Mouse (Mus musculus) retina, embryonic 14.5 days (tissue): Measurements from ENCODE around the gene Nexmif.
A peak's percentile ranks its signal among the peaks of the same experiment; 100 is the strongest.
"Not testable (repeated sequence)": the region's sequence is repeated elsewhere in the genome, so short reads cannot be mapped to it uniquely, and the experiment has no call there.

Experiments used
- DNase-seq: peaks from one replicate; pipeline ENCODE4 v3.0.0-alpha.2; 2015; ENCODE audit warnings: low spot score

The Nexmif gene

GRCm38 (mm10) chrX:104200736-104201591 is at the start of gene Nexmif:
Nexmif (minus strand) TSS chrX:104201185.
- peak; percentile 62 for DNase-seq

GRCm38 (mm10) chrX:104208701-104209100 is 7.7 kb upstream of the Nexmif start:
- DNase-seq: no peak

- peak; percentile 30 for DNase-seq
Measured at GRCm38 (mm10) chrX:104201592-104202139, 681 bp upstream of the Nexmif start.

- DNase-seq: peak; percentile 26
Measured at GRCm38 (mm10) chrX:104200388-104200735, 623 bp downstream of the Nexmif start.

- DNase-seq: peak; percentile 56
Measured at GRCm38 (mm10) chrX:104199611-104200387, 1.2 kb downstream of the Nexmif start.

GRCm38 (mm10) chrX:104199070-104199469 is 1.9 kb downstream of the Nexmif start:
- no peak for DNase-seq

GRCm38 (mm10) chrX:104196561-104196960 is 4.4 kb downstream of the Nexmif start:
- no peak for DNase-seq

GRCm38 (mm10) chrX:104179257-104179656 is 21.7 kb downstream of the Nexmif start:
- DNase-seq: peak; percentile 65

GRCm38 (mm10) chrX:104150072-104150471 is 50.9 kb downstream of the Nexmif start:
- DNase-seq: no peak

GRCm38 (mm10) chrX:104115266-104115665 is 85.7 kb downstream of the Nexmif start:
- not testable (repeated sequence) for DNase-seq

GRCm38 (mm10) chrX:104114596-104114995 is 86.4 kb downstream of the Nexmif start:
- no peak for DNase-seq

- DNase-seq: no peak
Measured at GRCm38 (mm10) chrX:104054848-104055247, 146.1 kb downstream of the Nexmif start.

- DNase-seq: no peak
Measured at GRCm38 (mm10) chrX:104040276-104040675, 160.7 kb downstream of the Nexmif start.

GRCm38 (mm10) chrX:104033843-104034242 is 167.1 kb downstream of the Nexmif start:
- DNase-seq: no peak

- DNase-seq: no peak
Measured at GRCm38 (mm10) chrX:104032756-104033155, 168.2 kb downstream of the Nexmif start.
